Mouse (Mus musculus): Measurements from ENCODE around the gene Pitpnb.

DNA sequence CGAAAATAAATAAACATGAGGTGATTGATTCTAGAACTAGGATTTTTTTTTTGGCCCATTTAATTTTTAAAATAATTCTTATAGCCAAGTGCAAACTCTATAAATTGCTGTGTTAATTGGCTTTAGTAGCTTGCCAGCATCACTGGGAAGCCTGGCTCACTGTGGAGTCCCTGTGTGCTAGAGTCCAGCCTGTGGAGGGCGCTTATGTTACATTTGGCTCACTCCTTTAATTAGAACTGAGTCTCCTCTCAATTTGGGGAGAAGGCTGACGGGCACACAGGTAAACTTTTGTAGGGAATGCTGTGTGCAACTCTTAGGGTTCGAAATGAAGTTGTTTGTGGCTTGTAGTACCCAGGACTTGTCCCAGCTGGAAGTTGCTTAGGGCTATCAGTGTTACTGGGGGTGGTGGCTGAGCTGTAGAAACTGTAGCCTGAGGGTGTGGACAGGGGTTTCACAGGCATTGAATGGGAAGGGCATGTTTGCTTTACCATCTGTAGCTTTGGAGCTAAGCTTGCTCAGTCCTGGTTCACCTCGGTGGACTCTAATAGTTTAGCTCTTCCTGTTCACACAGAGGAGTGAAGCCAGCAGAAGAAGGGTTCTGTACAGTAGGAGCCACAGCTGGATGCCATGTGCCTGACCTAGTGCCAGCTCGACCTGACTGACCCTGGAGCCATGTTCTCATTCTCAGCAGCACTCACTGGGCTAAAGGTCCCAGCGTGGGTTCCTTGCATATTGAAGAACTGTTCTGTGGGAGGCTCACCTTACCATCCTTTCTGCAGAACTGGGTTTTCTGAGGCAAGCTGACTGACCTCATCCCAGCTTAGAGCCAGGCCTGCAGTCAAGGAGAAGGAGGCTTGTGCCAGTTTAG is 47.8 kb downstream of the Pitpnb start:
- TF ChIP-seq CTCF (IDR thresholded peaks at IDR 0.05; ENCODE audit: control insufficient read depth, insufficient read depth, insufficient read length) (no peak), MAX (IDR thresholded peaks at IDR 0.05) (no peak), MYOG (IDR thresholded peaks at IDR 0.05; ENCODE audit: control insufficient read depth, extremely low read depth, insufficient read length) (no peak), USF1 (IDR thresholded peaks at IDR 0.05; ENCODE audit: low read depth) (no peak)
